ENCODE assay signal across 12 mouse cellular contexts in genomic region chr12:73358640-73359039, GRCm38 (mm10).
DNase-seq lines count a peak whose midpoint lies in the region; ATAC-seq and TF ChIP-seq lines count a peak whose summit lies in the region.
"Had no signal": no experiment of that assay in that cellular context is flagged by ENCODE, and none has a peak within 500 bp of the region (broad histone marks: within the 10 kb centered on the region; RNA-seq: fewer than 3 reads in every experiment).

No protein-coding gene starts in this region.

- 67% methylated on average over 2 of the region's 2 CpGs for WGBS in kidney, adult 2 months
- WGBS in kidney, embryonic 15.5 days = 74% methylated on average over 2 of the region's 2 CpGs

- TF ChIP-seq POLR2A in kidney, adult 2 months (IDR thresholded peaks at IDR 0.05; ENCODE audit: low read depth, low read length) = no peak

- DNase-seq in adrenal gland, adult (ENCODE audit: inconsistent age in 2 of 2, low spot score in 1 of 2) = peak; percentile 51 to 57
- DNase-seq in adrenal gland, adult 8-10 months = no peak
- DNase-seq in kidney, adult 2 months = peak; percentile 87
- peak; percentile 27 for DNase-seq in right cerebral cortex, postnatal 4 days
- DNase-seq in right cerebral cortex, adult 18-20 months = no peak
- DNase-seq in lung, postnatal 14 days = peak; percentile 66
- DNase-seq in layer of hippocampus, postnatal 10 days (ENCODE audit: low spot score in 2 of 2) = no peak
- DNase-seq: cerebellum, postnatal 36 days; thymus, postnatal 36 days had no signal

- no peaks in the 10 kb centered on the region for H3K9me3 ChIP-seq in kidney, embryonic 15.5 days (replicated peaks)
- H3K9me3 ChIP-seq: G1E; midbrain, embryonic 12.5 days had no signal

- 0 out of 2 replicates have a peak, but pooled peaks cover 3% of the 10 kb centered on the region for H3K4me1 ChIP-seq in kidney, adult 2 months (ENCODE audit: control insufficient read depth, insufficient read depth, low read length)
- H3K4me1 ChIP-seq in kidney, embryonic 15.5 days = 0 out of 2 replicates have a peak, but pooled peaks cover 3% of the 10 kb centered on the region

- H3K36me3 ChIP-seq in kidney, adult 2 months (ENCODE audit: control insufficient read depth, insufficient read depth, low read length) = no peaks in the 10 kb centered on the region
- H3K36me3 ChIP-seq in kidney, embryonic 15.5 days = no peaks in the 10 kb centered on the region

- no peaks in the 10 kb centered on the region for H3K27me3 ChIP-seq in kidney, adult 2 months (replicated peaks; ENCODE audit: control insufficient read depth, insufficient read depth, low read length)
- H3K27me3 ChIP-seq in kidney, embryonic 15.5 days = no peaks in the 10 kb centered on the region
- H3K27me3 ChIP-seq: midbrain, embryonic 12.5 days had no signal

- H3K9ac ChIP-seq in kidney, embryonic 15.5 days = no peak overlapping the region
- H3K9ac ChIP-seq: midbrain, embryonic 12.5 days had no signal

- no peak for TF ChIP-seq CTCF in kidney, adult 2 months (conservative IDR thresholded peaks at IDR 0.05; ENCODE audit: insufficient read depth, insufficient read length, low read depth, low read length)

- H3K4me3 ChIP-seq in kidney, adult 2 months (ENCODE audit: insufficient read depth, low read depth, low read length) = no peak overlapping the region
- H3K4me3 ChIP-seq in kidney, embryonic 15.5 days (replicated peaks) = no peak overlapping the region
- H3K4me3 ChIP-seq: midbrain, embryonic 12.5 days had no signal

- no peak overlapping the region for H3K4me2 ChIP-seq in kidney, embryonic 15.5 days
- H3K4me2 ChIP-seq: midbrain, embryonic 12.5 days had no signal

- H3K27ac ChIP-seq in kidney, adult 2 months (ENCODE audit: insufficient read depth, low read depth, low read length) = no peak overlapping the region
- H3K27ac ChIP-seq in kidney, embryonic 15.5 days = no peak overlapping the region
- H3K27ac ChIP-seq: midbrain, embryonic 12.5 days had no signal

- ATAC-seq in kidney, embryonic 15.5 days (replicated peaks; ENCODE audit: low FRiP score) = no peak

Comparison
In these comparisons a context has a peak if more than half of its experiments do, and no peak if none do; other contexts are left out.
1. DNase-seq: peak in adrenal gland, adult (2 of 2), kidney, adult 2 months (single experiment), right cerebral cortex, postnatal 4 days (single experiment) and lung, postnatal 14 days (single experiment); none in adrenal gland, adult 8-10 months (single experiment), right cerebral cortex, adult 18-20 months (single experiment) and layer of hippocampus, postnatal 10 days (0 of 2).